Mouse (Mus musculus) lung, embryonic 16.5 days (tissue): ENCODE measurements at regions not wholly inside any gene's neighbourhood (a gene's known extent, or its start where the extent isn't known, plus 50 kb on each side); places are given as distances from the start of the nearest gene placed in this dataset.

ENCODE experiments used
- ATAC-seq: fragments of 200-750 bp; cut with Nextera tagmentation; 2 replicates; pipeline ENCODE4 v1.8.0; 2017; ENCODE audit warnings: low read depth, mild to moderate bottlenecking, moderate library complexity
- H3K27ac ChIP-seq: fragments of 300-500 bp; sonication (generic); 2 replicates; pipeline ENCODE4 v1.5.1; 2014; ENCODE audit warnings: mild to moderate bottlenecking, control low read depth, low read length
- H3K27me3 ChIP-seq: fragments of 300-500 bp; sonication (generic); 2 replicates; pipeline ENCODE4 v1.6.1; 2014; ENCODE audit warnings: low read depth, low read length, mixed read lengths; ENCODE audit not compliant: control insufficient read depth, insufficient read depth
- H3K36me3 ChIP-seq: fragments of 300-500 bp; sonication (generic); 2 replicates; pipeline ENCODE4 v1.6.1; 2014; ENCODE audit warnings: low read length; ENCODE audit not compliant: control insufficient read depth, insufficient read depth
- H3K4me1 ChIP-seq: fragments of 300-500 bp; sonication (generic); replicated peaks from 2 replicates; pipeline ENCODE4 v1.6.1; 2014; ENCODE audit warnings: low read length, mixed read lengths; ENCODE audit not compliant: control insufficient read depth, insufficient read depth
- H3K4me2 ChIP-seq: fragments of 300-500 bp; sonication (generic); 2 replicates; pipeline ENCODE4 v1.6.1; 2014; ENCODE audit warnings: low read depth, low read length, control low read depth
- H3K4me3 ChIP-seq: fragments of 300-500 bp; sonication (generic); 2 replicates; pipeline ENCODE4 v1.5.1; 2014; ENCODE audit warnings: mild to moderate bottlenecking, low read length, control low read depth
- H3K9ac ChIP-seq: fragments of 300-500 bp; sonication (generic); 2 replicates; pipeline ENCODE4 v1.6.1; 2014; ENCODE audit warnings: low read length, control low read depth
- H3K9me3 ChIP-seq: fragments of 300-500 bp; sonication (generic); 2 replicates; pipeline ENCODE4 v1.6.1; 2016; ENCODE audit warnings: low read length; ENCODE audit not compliant: control insufficient read depth
- WGBS: fragments of 180-500 bp; shearing (Covaris S2); extraction: QIAGEN DNeasy Blood & Tissue Kit; methylation state at CpG from one replicate; pipeline ENCODE4 v1.1.7; 2014; 5-methylcytosine and 5-hydroxymethylcytosine counted together

GRCm38 (mm10) chr6:126374970-126375620 lies 160.1 kb downstream of the Kcna5 start:
- Histone ChIP-seq H3K36me3 (no peaks in the 10 kb centered on the region), H3K4me1 (no peaks in the 10 kb centered on the region; the same call in 1 of the 2 replicates), H3K9ac (no peak overlapping the region), H3K9me3 (no peaks in the 10 kb centered on the region), H3K4me2 (no peak overlapping the region), H3K27ac (no peak overlapping the region), H3K4me3 (no peak overlapping the region), H3K27me3 (no peaks in the 10 kb centered on the region; the same call in 1 of the 2 replicates)
- ATAC-seq = no peak
- 59% methylated on average over 12 of the region's 12 CpGs for WGBS

- Histone ChIP-seq H3K9me3 (no peaks in the 10 kb centered on the region), H3K27ac (no peak overlapping the region), H3K9ac (no peak overlapping the region), H3K27me3 (no peaks in the 10 kb centered on the region; the same call in 1 of the 2 replicates), H3K4me1 (no peaks in the 10 kb centered on the region), H3K4me2 (no peak overlapping the region), H3K4me3 (no peak overlapping the region), H3K36me3 (no peaks in the 10 kb centered on the region)
- 38% methylated on average over 5 of the region's 5 CpGs for WGBS
- ATAC-seq = peak; percentile 64; the same call in 1 of the 2 replicates
These were observed 163.2 kb downstream of the Kcna5 start for GRCm38 (mm10) chr6:126371971-126372370.

- Histone ChIP-seq H3K27ac (no peak overlapping the region), H3K9ac (no peak overlapping the region), H3K4me3 (no peak overlapping the region), H3K9me3 (no peaks in the 10 kb centered on the region), H3K36me3 (no peaks in the 10 kb centered on the region), H3K27me3 (no peaks in the 10 kb centered on the region; the same call in 1 of the 2 replicates), H3K4me1 (no peaks in the 10 kb centered on the region), H3K4me2 (no peak overlapping the region)
- no peak for ATAC-seq
- 81% methylated on average over 2 of the region's 2 CpGs for WGBS
These were observed 163.7 kb downstream of the Kcna5 start for GRCm38 (mm10) chr6:126371489-126371888.

- Histone ChIP-seq H3K4me1 (no peaks in the 10 kb centered on the region), H3K27ac (no peak overlapping the region), H3K9ac (no peak overlapping the region), H3K4me3 (no peak overlapping the region), H3K27me3 (no peaks in the 10 kb centered on the region), H3K36me3 (no peaks in the 10 kb centered on the region), H3K9me3 (no peaks in the 10 kb centered on the region), H3K4me2 (no peak overlapping the region)
- no peak for ATAC-seq
- WGBS = 73% methylated on average over 8 of the region's 8 CpGs
These were observed 169.7 kb downstream of the Kcna5 start for GRCm38 (mm10) chr6:126365495-126365894.

- Histone ChIP-seq H3K27me3 (no peaks in the 10 kb centered on the region), H3K4me1 (no peaks in the 10 kb centered on the region), H3K4me2 (no peak overlapping the region), H3K9ac (no peak overlapping the region), H3K9me3 (no peaks in the 10 kb centered on the region), H3K4me3 (no peak overlapping the region), H3K27ac (no peak overlapping the region), H3K36me3 (no peaks in the 10 kb centered on the region)
- 56% methylated on average over 3 of the region's 3 CpGs for WGBS
- ATAC-seq = no peak
These were observed 172.9 kb downstream of the Kcna5 start for GRCm38 (mm10) chr6:126362331-126362730.

- ATAC-seq = peak; percentile 65; the same call in 1 of the 2 replicates
- Histone ChIP-seq H3K27me3 (0 out of 2 replicates have a peak, but pooled peaks cover 2% of the 10 kb centered on the region), H3K9me3 (no peaks in the 10 kb centered on the region), H3K27ac (no peak overlapping the region), H3K9ac (no peak overlapping the region), H3K4me1 (no peaks in the 10 kb centered on the region), H3K4me2 (no peak overlapping the region), H3K4me3 (no peak overlapping the region), H3K36me3 (no peaks in the 10 kb centered on the region)
- 2% methylated on average over 2 of the region's 2 CpGs for WGBS
These were observed 181.9 kb downstream of the Kcna5 start for GRCm38 (mm10) chr6:126353346-126353745.

- Histone ChIP-seq H3K4me2 (no peak overlapping the region), H3K4me3 (no peak overlapping the region), H3K9ac (no peak overlapping the region), H3K9me3 (no peaks in the 10 kb centered on the region), H3K27me3 (0 out of 2 replicates have a peak, but pooled peaks cover 2% of the 10 kb centered on the region), H3K4me1 (no peaks in the 10 kb centered on the region), H3K36me3 (no peaks in the 10 kb centered on the region), H3K27ac (no peak overlapping the region)
- 42% methylated on average over 2 of the region's 2 CpGs for WGBS
- no peak for ATAC-seq
These were observed 183.8 kb upstream of the Ntf3 start for GRCm38 (mm10) chr6:126350476-126350875.

- no peak overlapping the region for H3K4me3 ChIP-seq
- no peak for ATAC-seq
- H3K27ac ChIP-seq = no peak overlapping the region
- H3K9me3 ChIP-seq = no peaks in the 10 kb centered on the region
- H3K27me3 ChIP-seq = 0 out of 2 replicates have a peak, but pooled peaks cover 2% of the 10 kb centered on the region
- H3K4me1 ChIP-seq = no peaks in the 10 kb centered on the region
- H3K9ac ChIP-seq = no peak overlapping the region
- WGBS = 46% methylated on average over 2 of the region's 2 CpGs
- H3K36me3 ChIP-seq = no peaks in the 10 kb centered on the region
- no peak overlapping the region for H3K4me2 ChIP-seq
These were observed 183.2 kb upstream of the Ntf3 start for GRCm38 (mm10) chr6:126349905-126350304.

GRCm38 (mm10) chr6:126345221-126345620 lies 178.5 kb upstream of the Ntf3 start:
- Histone ChIP-seq H3K9me3 (no peaks in the 10 kb centered on the region), H3K27ac (no peak overlapping the region), H3K36me3 (no peaks in the 10 kb centered on the region), H3K4me3 (no peak overlapping the region), H3K4me1 (no peaks in the 10 kb centered on the region), H3K9ac (no peak overlapping the region), H3K27me3 (no peaks in the 10 kb centered on the region), H3K4me2 (no peak overlapping the region)
- no peak for ATAC-seq
- 34% methylated on average over 5 of the region's 5 CpGs for WGBS
